Mouse (Mus musculus): ENCODE data around the gene Ell3. TPM values are rescaled to one million over a fixed set of nuclear protein-coding genes. Genes with fewer than 3 reads are reported as not detected.

The Ell3 gene
- polyA plus RNA-seq, 1 experiment from 2014 or later, result 2.5 TPM

DNA sequence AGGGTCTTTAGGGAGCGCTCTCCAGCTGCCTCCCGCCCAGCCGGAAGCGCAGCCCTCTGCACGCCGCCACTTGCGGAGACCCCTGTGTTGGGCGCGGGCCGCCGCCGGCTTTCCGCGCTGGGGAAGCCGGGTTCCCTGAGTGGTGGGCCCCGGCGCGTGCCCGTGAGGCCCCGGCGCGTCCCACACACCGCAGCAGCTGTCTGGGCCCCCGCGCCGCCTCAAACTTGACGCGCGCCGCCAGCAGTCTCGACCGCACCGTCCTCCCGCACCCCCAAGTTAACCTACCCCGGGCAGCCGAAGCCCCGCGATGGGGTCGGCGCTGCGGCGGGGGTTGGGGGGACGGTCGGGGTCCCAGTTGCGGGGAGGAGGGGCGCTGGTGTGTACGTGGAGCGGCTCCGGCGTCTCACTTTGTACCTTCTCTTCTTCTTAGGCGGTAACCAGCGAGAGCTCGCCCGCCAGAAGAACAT is 5.5 kb upstream of the Ell3 start:
- Histone ChIP-seq H3K36me3 (ENCODE audit: control insufficient read depth, insufficient read depth) (no peaks in the 10 kb centered on the region), H3K27me3 (replicated peaks; ENCODE audit: control insufficient read depth, insufficient read depth, low read length) (no peaks in the 10 kb centered on the region), H3K9me3 (ENCODE audit: control insufficient read depth, low read length) (no peaks in the 10 kb centered on the region), H3K4me3 (replicated peaks; ENCODE audit: low read length) (peak overlapping the region; percentile 91), H3K4me1 (replicated peaks; ENCODE audit: control insufficient read depth, insufficient read depth, low read length) (peaks cover 22% of the 10 kb centered on the region), H3K27ac (ENCODE audit: low read length) (peak overlapping the region; percentile 96), H3K9ac (replicated peaks; ENCODE audit: low read depth, low read length) (peak overlapping the region; percentile 85), H3K4me2 (ENCODE audit: low read length) (peak overlapping the region; percentile 75)
- WGBS, result under 1% methylated on average over 53 of the region's 54 CpGs
- peak; percentile 74 for ATAC-seq

DNA sequence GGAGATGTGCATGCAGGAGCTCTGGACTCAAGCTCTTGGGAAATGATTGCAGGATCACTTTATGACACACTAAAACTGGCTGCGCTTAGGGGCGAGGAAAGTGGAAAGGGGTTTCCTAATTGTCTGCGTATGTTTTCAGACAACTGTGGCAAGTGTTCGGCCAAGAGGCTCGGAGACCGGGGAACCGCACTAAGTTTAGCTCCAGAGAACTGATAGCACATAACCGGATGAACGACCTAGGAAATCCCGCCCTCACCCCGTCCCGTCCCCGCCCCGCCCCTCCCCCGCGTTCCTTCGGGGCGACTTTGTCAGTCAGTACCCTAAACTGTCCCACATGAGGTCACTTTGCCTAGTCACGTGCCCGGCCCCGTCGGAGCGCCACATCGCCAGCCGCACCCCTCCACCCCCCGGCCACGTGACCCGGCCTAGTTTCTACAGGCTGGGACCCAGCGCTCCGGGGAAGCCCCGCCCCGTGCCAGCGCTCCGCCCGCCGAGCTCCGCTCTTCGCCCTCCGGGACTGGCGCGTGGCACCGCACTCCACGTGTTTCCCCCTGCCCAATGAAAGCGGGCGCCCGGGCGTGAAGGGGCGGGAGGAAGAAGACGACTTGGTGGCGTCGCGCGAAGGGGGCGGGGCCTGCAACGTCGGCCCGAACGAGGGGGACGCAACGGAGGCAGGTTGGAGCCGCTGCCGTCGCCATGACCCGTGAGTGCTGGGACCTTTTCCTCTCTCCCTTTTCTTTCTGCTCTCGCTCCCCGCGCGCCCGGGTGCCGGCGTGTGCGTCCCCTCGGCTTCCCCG is 4.9 kb upstream of the Ell3 start, which contains the start of gene Serf2:
Gene Serf2, plus strand, starts transcription at position 457 of the 797 bp plus-strand sequence.
- peak within 1 kb of the TSS; percentile 96 for H3K27ac ChIP-seq (ENCODE audit: low read length)
- peak within 1 kb of the TSS; percentile 85 for H3K9ac ChIP-seq (replicated peaks; ENCODE audit: low read depth, low read length)
- H3K36me3 ChIP-seq (ENCODE audit: control insufficient read depth, insufficient read depth), result no peaks in the 10 kb centered on the region
- no peaks in the 10 kb centered on the region for H3K27me3 ChIP-seq (replicated peaks; ENCODE audit: control insufficient read depth, insufficient read depth, low read length)
- no peaks in the 10 kb centered on the region for H3K9me3 ChIP-seq (ENCODE audit: control insufficient read depth, low read length)
- ATAC-seq, result peak; percentile 99
- peaks cover 22% of the 10 kb centered on the region for H3K4me1 ChIP-seq (replicated peaks; ENCODE audit: control insufficient read depth, insufficient read depth, low read length)
- peak within 1 kb of the TSS; percentile 91 for H3K4me3 ChIP-seq (replicated peaks; ENCODE audit: low read length)
- H3K4me2 ChIP-seq (ENCODE audit: low read length), result peak within 1 kb of the TSS; percentile 75
- WGBS, result 1% methylated on average over 69 of the region's 74 CpGs

DNA sequence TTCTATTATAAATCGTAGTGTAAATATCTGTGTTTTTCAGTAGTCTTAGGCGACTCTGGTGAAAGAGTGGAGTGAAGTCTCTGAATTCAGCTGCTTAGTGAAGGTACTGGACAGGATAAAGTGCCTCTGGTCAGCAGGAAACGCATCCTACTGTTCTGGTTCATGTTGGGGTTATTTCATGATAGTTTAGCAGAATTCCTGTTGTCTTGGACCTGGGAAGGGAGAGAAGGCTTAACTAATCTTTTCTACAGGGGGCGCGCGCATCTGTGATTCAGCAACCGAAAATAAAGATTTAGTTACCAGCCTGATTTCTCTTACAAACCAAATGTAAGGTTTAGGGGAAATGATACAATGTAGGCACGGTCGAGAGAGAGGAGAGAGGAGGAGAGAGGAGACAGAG is 4.1 kb upstream of the Ell3 start:
- no peaks in the 10 kb centered on the region for H3K36me3 ChIP-seq (ENCODE audit: control insufficient read depth, insufficient read depth)
- H3K4me1 ChIP-seq (replicated peaks; ENCODE audit: control insufficient read depth, insufficient read depth, low read length), result peaks cover 23% of the 10 kb centered on the region
- H3K27me3 ChIP-seq (replicated peaks; ENCODE audit: control insufficient read depth, insufficient read depth, low read length), result no peaks in the 10 kb centered on the region
- H3K4me3 ChIP-seq (replicated peaks; ENCODE audit: low read length), result peak overlapping the region; percentile 91
- no peak overlapping the region; the same call in 1 of the 2 replicates for H3K9ac ChIP-seq (replicated peaks; ENCODE audit: low read depth, low read length)
- ATAC-seq, result no peak
- H3K4me2 ChIP-seq (ENCODE audit: low read length), result peak overlapping the region; percentile 75
- no peak overlapping the region for H3K27ac ChIP-seq (ENCODE audit: low read length)
- no peaks in the 10 kb centered on the region for H3K9me3 ChIP-seq (ENCODE audit: control insufficient read depth, low read length)
- WGBS, result 16% methylated on average over 9 of the region's 9 CpGs

DNA sequence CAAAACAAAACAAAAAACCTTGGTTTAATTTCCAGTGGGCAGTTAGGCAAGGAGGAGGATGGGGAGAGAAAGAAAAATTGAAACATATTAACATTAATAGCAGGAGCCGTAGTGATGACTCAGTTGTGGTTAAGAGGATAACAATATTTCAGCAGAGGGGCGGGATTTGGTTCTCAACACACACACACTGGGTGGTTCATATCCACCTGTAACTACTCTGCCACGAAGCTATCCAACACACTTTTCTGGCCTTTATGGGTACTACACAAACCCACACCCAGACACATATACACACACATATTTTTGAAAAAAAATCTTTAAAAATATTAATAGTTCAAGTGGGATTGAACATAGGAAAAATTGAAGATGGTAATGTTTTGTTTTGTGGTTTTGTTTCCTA is 2.9 kb upstream of the Ell3 start:
- Histone ChIP-seq H3K27ac (ENCODE audit: low read length) (no peak overlapping the region), H3K9ac (replicated peaks; ENCODE audit: low read depth, low read length) (no peak overlapping the region), H3K9me3 (ENCODE audit: control insufficient read depth, low read length) (no peaks in the 10 kb centered on the region), H3K36me3 (ENCODE audit: control insufficient read depth, insufficient read depth) (no peaks in the 10 kb centered on the region), H3K4me2 (ENCODE audit: low read length) (no peak overlapping the region), H3K4me1 (replicated peaks; ENCODE audit: control insufficient read depth, insufficient read depth, low read length) (peaks cover 34% of the 10 kb centered on the region), H3K4me3 (replicated peaks; ENCODE audit: low read length) (no peak overlapping the region), H3K27me3 (replicated peaks; ENCODE audit: control insufficient read depth, insufficient read depth, low read length) (no peaks in the 10 kb centered on the region)
- WGBS, result 87% methylated on average over 3 of the region's 3 CpGs
- ATAC-seq, result no peak

DNA sequence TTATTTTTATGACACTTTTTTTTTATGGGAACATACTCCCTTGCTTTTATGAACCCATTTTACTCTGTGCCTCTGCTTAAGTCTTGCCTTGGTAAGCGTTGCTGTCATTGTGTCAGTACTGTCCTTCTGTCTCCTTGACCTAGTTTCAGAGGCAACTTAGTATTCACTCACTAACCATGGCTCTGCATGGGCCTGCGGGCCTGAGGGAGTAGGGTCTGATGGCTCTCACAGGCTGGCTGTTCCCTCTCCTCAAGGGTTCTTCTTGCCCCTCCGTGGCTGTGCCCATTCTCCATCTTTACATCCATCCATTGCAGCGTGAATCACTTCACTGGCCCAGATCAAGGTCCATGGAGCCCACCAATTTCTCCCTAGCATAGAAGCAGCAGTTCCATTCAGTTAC is 2.4 kb upstream of the Ell3 start:
- 80% methylated on average over 4 of the region's 4 CpGs for WGBS
- Histone ChIP-seq H3K36me3 (ENCODE audit: control insufficient read depth, insufficient read depth) (no peaks in the 10 kb centered on the region), H3K27ac (ENCODE audit: low read length) (no peak overlapping the region), H3K4me3 (replicated peaks; ENCODE audit: low read length) (no peak overlapping the region), H3K4me1 (replicated peaks; ENCODE audit: control insufficient read depth, insufficient read depth, low read length) (peaks cover 34% of the 10 kb centered on the region), H3K4me2 (ENCODE audit: low read length) (no peak overlapping the region), H3K9ac (replicated peaks; ENCODE audit: low read depth, low read length) (no peak overlapping the region), H3K9me3 (ENCODE audit: control insufficient read depth, low read length) (no peaks in the 10 kb centered on the region), H3K27me3 (replicated peaks; ENCODE audit: control insufficient read depth, insufficient read depth, low read length) (peaks cover 1% of the 10 kb centered on the region; the same call in 1 of the 2 replicates)
- no peak for ATAC-seq

DNA sequence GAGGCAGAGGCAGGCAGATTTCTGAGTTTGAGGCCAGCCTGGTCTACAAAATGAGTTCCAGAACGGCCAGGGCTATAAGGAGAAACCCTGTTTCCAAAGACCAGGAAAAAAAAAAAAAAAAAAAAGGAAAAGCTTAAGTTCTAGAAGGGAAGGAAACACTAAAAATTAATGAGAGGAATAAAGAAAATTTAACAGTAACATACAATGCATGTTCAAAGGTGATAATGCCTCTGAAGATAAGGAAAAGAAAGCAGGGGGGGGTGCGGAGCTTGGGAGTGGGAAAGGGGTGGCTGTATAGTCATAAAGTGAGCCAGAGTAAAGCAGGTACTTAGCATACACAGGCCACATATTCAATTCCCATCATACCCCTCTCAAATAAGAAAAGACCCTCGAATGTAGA is 1.0 kb upstream of the Ell3 start:
- Histone ChIP-seq H3K27ac (ENCODE audit: low read length) (no peak overlapping the region), H3K9me3 (ENCODE audit: control insufficient read depth, low read length) (no peaks in the 10 kb centered on the region), H3K4me2 (ENCODE audit: low read length) (no peak overlapping the region), H3K4me1 (replicated peaks; ENCODE audit: control insufficient read depth, insufficient read depth, low read length) (peaks cover 22% of the 10 kb centered on the region), H3K4me3 (replicated peaks; ENCODE audit: low read length) (no peak overlapping the region), H3K36me3 (ENCODE audit: control insufficient read depth, insufficient read depth) (no peaks in the 10 kb centered on the region), H3K27me3 (replicated peaks; ENCODE audit: control insufficient read depth, insufficient read depth, low read length) (peaks cover 5% of the 10 kb centered on the region; the same call in 1 of the 2 replicates), H3K9ac (replicated peaks; ENCODE audit: low read depth, low read length) (no peak overlapping the region)
- WGBS, result 85% methylated on average over 3 of the region's 3 CpGs
- ATAC-seq, result no peak

DNA sequence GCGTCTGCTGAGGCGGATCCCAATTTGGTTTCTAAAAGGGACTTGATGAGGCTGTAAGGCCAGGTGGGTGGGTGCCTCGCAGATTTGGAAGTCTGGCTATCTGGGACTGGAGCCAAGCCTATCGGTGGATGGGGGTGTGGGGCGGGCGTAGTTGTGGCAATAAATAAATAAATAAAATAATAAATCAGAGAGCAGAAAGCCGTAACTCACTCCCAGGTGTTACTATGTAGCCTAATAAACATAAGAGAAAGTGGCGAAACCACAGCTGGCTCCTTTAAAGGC is 1.1 kb downstream of the Ell3 start:
- Histone ChIP-seq H3K4me3 (replicated peaks; ENCODE audit: low read length) (peak overlapping the region; percentile 31), H3K9ac (replicated peaks; ENCODE audit: low read depth, low read length) (no peak overlapping the region)

DNA sequence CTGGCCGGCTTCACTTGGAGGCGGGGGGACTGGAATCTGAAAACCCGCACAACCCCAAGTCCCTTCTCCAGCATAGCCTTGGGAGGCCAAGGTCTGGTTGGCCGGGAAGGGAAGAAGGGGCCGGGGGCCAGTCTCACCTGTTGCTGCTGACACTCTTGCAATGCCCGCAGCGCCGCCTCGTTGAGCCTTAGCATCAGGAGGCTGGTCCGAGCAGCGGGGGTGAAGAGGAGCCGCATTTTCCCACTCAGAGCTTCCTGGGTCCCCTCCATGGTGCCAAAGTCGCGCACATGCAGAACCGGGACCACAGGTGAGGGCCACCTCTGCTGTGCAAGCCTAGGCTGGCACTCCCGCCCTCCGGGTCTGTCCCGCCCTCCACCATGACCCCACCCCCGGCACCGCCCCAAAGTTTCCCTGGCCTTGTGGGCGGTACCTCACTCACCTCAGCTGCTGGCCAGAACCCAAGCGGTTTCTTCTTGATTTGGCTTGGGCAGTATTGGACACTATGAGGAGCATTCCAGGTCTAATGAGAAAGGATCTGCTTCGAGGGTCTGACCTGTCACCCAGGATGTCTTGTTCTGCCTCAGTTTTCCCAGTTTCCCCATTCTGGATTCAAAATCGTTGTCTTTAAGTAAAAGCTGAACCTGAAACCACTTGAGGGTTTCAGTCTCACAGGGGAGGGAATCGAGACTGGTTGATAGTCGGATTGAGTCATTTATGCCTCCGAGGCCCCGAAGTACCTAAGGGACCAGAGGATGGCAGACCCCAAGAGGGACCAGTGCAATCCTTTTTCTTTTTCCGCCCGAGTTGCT is 1.6 kb downstream of the Ell3 start:
- Histone ChIP-seq H3K4me1 (replicated peaks; ENCODE audit: control insufficient read depth, insufficient read depth, low read length) (peaks cover 14% of the 10 kb centered on the region), H3K9ac (replicated peaks; ENCODE audit: low read depth, low read length) (0 out of 2 replicates have a peak overlapping the region, but pooled peaks have one; percentile 19)
- under 1% methylated on average over 30 of the region's 30 CpGs for WGBS

More for the DNA sequence above, 1.1 kb downstream of the Ell3 start:
- H3K4me2 ChIP-seq (ENCODE audit: low read length), result peak overlapping the region; percentile 59
- peaks cover 5% of the 10 kb centered on the region; the same call in 1 of the 2 replicates for H3K27me3 ChIP-seq (replicated peaks; ENCODE audit: control insufficient read depth, insufficient read depth, low read length)
- H3K4me1 ChIP-seq (replicated peaks; ENCODE audit: control insufficient read depth, insufficient read depth, low read length), result peaks cover 15% of the 10 kb centered on the region
- no peaks in the 10 kb centered on the region for H3K9me3 ChIP-seq (ENCODE audit: control insufficient read depth, low read length)
- H3K27ac ChIP-seq (ENCODE audit: low read length), result no peak overlapping the region
- WGBS, result 8% methylated on average over 8 of the region's 8 CpGs
- ATAC-seq, result no peak
- peaks cover 15% of the 10 kb centered on the region for H3K36me3 ChIP-seq (ENCODE audit: control insufficient read depth, insufficient read depth)

DNA sequence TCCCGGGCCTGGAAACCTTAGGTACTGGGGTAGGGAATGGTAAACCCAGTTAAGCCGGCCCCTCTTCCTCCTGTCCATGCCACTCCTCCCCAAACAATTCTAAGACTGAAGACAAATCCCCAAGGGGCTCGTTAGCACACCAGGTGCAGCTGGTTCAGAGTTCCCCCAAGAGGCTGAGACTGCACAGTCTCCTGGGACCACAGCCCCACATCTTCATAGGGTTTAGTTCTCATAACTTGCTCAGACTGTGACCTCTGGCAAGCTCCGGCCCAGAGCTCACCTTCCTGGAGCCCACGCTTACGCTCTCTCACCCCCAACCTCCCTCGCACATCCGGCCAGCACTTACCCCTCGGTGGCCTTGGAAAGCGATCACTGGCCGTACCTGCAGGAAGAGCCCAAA is 2.3 kb downstream of the Ell3 start:
- Histone ChIP-seq H3K27me3 (replicated peaks; ENCODE audit: control insufficient read depth, insufficient read depth, low read length) (peaks cover 5% of the 10 kb centered on the region; the same call in 1 of the 2 replicates), H3K4me2 (ENCODE audit: low read length) (peak overlapping the region; percentile 59), H3K9me3 (ENCODE audit: control insufficient read depth, low read length) (no peaks in the 10 kb centered on the region), H3K9ac (replicated peaks; ENCODE audit: low read depth, low read length) (no peak overlapping the region), H3K27ac (ENCODE audit: low read length) (no peak overlapping the region), H3K36me3 (ENCODE audit: control insufficient read depth, insufficient read depth) (peaks cover 25% of the 10 kb centered on the region), H3K4me3 (replicated peaks; ENCODE audit: low read length) (no peak overlapping the region), H3K4me1 (replicated peaks; ENCODE audit: control insufficient read depth, insufficient read depth, low read length) (peaks cover 14% of the 10 kb centered on the region)
- ATAC-seq, result no peak
- WGBS, result 13% methylated on average over 11 of the region's 11 CpGs

More for the DNA sequence above, 1.6 kb downstream of the Ell3 start:
- Histone ChIP-seq H3K4me2 (ENCODE audit: low read length) (peak overlapping the region; percentile 59), H3K27me3 (replicated peaks; ENCODE audit: control insufficient read depth, insufficient read depth, low read length) (peaks cover 5% of the 10 kb centered on the region; the same call in 1 of the 2 replicates), H3K27ac (ENCODE audit: low read length) (no peak overlapping the region), H3K4me3 (replicated peaks; ENCODE audit: low read length) (peak overlapping the region; percentile 31), H3K9me3 (ENCODE audit: control insufficient read depth, low read length) (no peaks in the 10 kb centered on the region), H3K36me3 (ENCODE audit: control insufficient read depth, insufficient read depth) (peaks cover 21% of the 10 kb centered on the region)
- peak; percentile 18; the same call in 1 of the 2 replicates for ATAC-seq

Data from forebrain, embryonic 16.5 days (tissue).